In genomic region chr9:54533975-54534374, GRCm38 (mm10) we compare ENCODE assay signal across 9 mouse cellular contexts. TPM values are rescaled to one million over a fixed set of nuclear protein-coding genes. Genes with fewer than 3 reads are reported as not detected.
DNase-seq lines count a peak whose midpoint lies in the region; ATAC-seq and TF ChIP-seq lines count a peak whose summit lies in the region.
"Had no signal": no experiment of that assay in that cellular context is flagged by ENCODE, and none has a peak within 500 bp of the region (broad histone marks: within the 10 kb centered on the region; RNA-seq: fewer than 3 reads in every experiment).

No protein-coding gene starts in this region.

- no peak for TF ChIP-seq POLR2A in limb, embryonic 14.5 days (IDR thresholded peaks at IDR 0.05; ENCODE audit: borderline replicate concordance, extremely low read depth, insufficient read depth, insufficient read length)

- no peak for ATAC-seq in limb, embryonic 14.5 days (ENCODE audit: low FRiP score, low read depth)
- peak; percentile 74 for ATAC-seq in hindbrain, embryonic 14.5 days (ENCODE audit: low FRiP score)
- peak; percentile 62; the same call in 1 of the 2 replicates for ATAC-seq in midbrain, embryonic 14.5 days (ENCODE audit: low FRiP score, low TSS enrichment)
- no peak for ATAC-seq in granulocyte monocyte progenitor cell, adult 5-6 weeks (replicated peaks; ENCODE audit: poor library complexity, severe bottlenecking)

- peak overlapping the region; percentile 16; the same call in 1 of the 2 replicates for H3K9ac ChIP-seq in limb, embryonic 14.5 days (ENCODE audit: low read depth, low read length, severe bottlenecking)
- H3K9ac ChIP-seq in hindbrain, embryonic 14.5 days, result no peak overlapping the region
- no peak overlapping the region for H3K9ac ChIP-seq in midbrain, embryonic 14.5 days (replicated peaks; ENCODE audit: low read length)
- H3K9ac ChIP-seq: liver, embryonic 13.5 days had no signal

- 0 out of 2 replicates have a peak, but pooled peaks cover 4% of the 10 kb centered on the region for H3K4me1 ChIP-seq in limb, embryonic 14.5 days (ENCODE audit: control insufficient read depth, insufficient read depth, low read length)
- 0 out of 2 replicates have a peak, but pooled peaks cover 5% of the 10 kb centered on the region for H3K4me1 ChIP-seq in limb, embryonic 10.5 days
- H3K4me1 ChIP-seq in hindbrain, embryonic 14.5 days (replicated peaks; ENCODE audit: control insufficient read depth, insufficient read depth, low read length), result 0 out of 2 replicates have a peak, but pooled peaks cover 13% of the 10 kb centered on the region
- H3K4me1 ChIP-seq in midbrain, embryonic 14.5 days (ENCODE audit: control insufficient read depth, insufficient read depth, low read length), result peaks cover 8% of the 10 kb centered on the region; the same call in 1 of the 2 replicates
- H3K4me1 ChIP-seq: liver, embryonic 13.5 days had no signal

- no peaks in the 10 kb centered on the region for H3K9me3 ChIP-seq in limb, embryonic 14.5 days (ENCODE audit: control insufficient read depth, low read length)
- H3K9me3 ChIP-seq in limb, embryonic 10.5 days (replicated peaks), result no peaks in the 10 kb centered on the region
- H3K9me3 ChIP-seq in hindbrain, embryonic 14.5 days (ENCODE audit: control insufficient read depth, low read length), result no peaks in the 10 kb centered on the region
- H3K9me3 ChIP-seq in midbrain, embryonic 14.5 days (ENCODE audit: control insufficient read depth, low read length), result no peaks in the 10 kb centered on the region
- H3K9me3 ChIP-seq: liver, embryonic 13.5 days had no signal

- 57% methylated on average over 5 of the region's 5 CpGs for WGBS in limb, embryonic 14.5 days
- 84% methylated on average over 5 of the region's 5 CpGs for WGBS in limb, embryonic 10.5 days
- WGBS in hindbrain, embryonic 14.5 days, result 42% methylated on average over 5 of the region's 5 CpGs
- 42% methylated on average over 5 of the region's 5 CpGs for WGBS in midbrain, embryonic 14.5 days

- no peak overlapping the region for H3K27ac ChIP-seq in limb, embryonic 14.5 days (replicated peaks; ENCODE audit: low read depth, low read length)
- no peak overlapping the region for H3K27ac ChIP-seq in limb, embryonic 10.5 days
- H3K27ac ChIP-seq in hindbrain, embryonic 14.5 days, result peak overlapping the region; percentile 52
- H3K27ac ChIP-seq in midbrain, embryonic 14.5 days (replicated peaks; ENCODE audit: low read depth, low read length), result peak overlapping the region; percentile 46; the same call in 1 of the 2 replicates
- H3K27ac ChIP-seq: liver, embryonic 13.5 days had no signal

- no peak overlapping the region for H3K4me3 ChIP-seq in limb, embryonic 14.5 days (replicated peaks; ENCODE audit: low read length)
- no peak overlapping the region for H3K4me3 ChIP-seq in limb, embryonic 10.5 days
- H3K4me3 ChIP-seq in hindbrain, embryonic 14.5 days (replicated peaks; ENCODE audit: low read length), result no peak overlapping the region
- H3K4me3 ChIP-seq in midbrain, embryonic 14.5 days (replicated peaks; ENCODE audit: low read depth, low read length), result no peak overlapping the region
- H3K4me3 ChIP-seq: liver, embryonic 13.5 days had no signal

- no peaks in the 10 kb centered on the region for H3K27me3 ChIP-seq in limb, embryonic 14.5 days (ENCODE audit: control insufficient read depth, insufficient read depth, low read length)
- H3K27me3 ChIP-seq in limb, embryonic 10.5 days (ENCODE audit: low read depth, poor library complexity, severe bottlenecking), result no peaks in the 10 kb centered on the region
- no peaks in the 10 kb centered on the region for H3K27me3 ChIP-seq in hindbrain, embryonic 14.5 days (ENCODE audit: control insufficient read depth, insufficient read depth, low read length)
- H3K27me3 ChIP-seq in midbrain, embryonic 14.5 days (ENCODE audit: control insufficient read depth, insufficient read depth, low read length), result no peaks in the 10 kb centered on the region
- H3K27me3 ChIP-seq: liver, embryonic 13.5 days had no signal

- H3K4me2 ChIP-seq in limb, embryonic 14.5 days (replicated peaks; ENCODE audit: low read depth, low read length, severe bottlenecking), result no peak overlapping the region
- H3K4me2 ChIP-seq in hindbrain, embryonic 14.5 days (replicated peaks), result no peak overlapping the region
- H3K4me2 ChIP-seq in midbrain, embryonic 14.5 days (ENCODE audit: low read length), result no peak overlapping the region
- H3K4me2 ChIP-seq: liver, embryonic 13.5 days had no signal

- no peaks in the 10 kb centered on the region for H3K36me3 ChIP-seq in limb, embryonic 14.5 days (ENCODE audit: control insufficient read depth, insufficient read depth, low read length)
- no peaks in the 10 kb centered on the region for H3K36me3 ChIP-seq in limb, embryonic 10.5 days
- no peaks in the 10 kb centered on the region for H3K36me3 ChIP-seq in hindbrain, embryonic 14.5 days (replicated peaks; ENCODE audit: control insufficient read depth, insufficient read depth)
- no peaks in the 10 kb centered on the region for H3K36me3 ChIP-seq in midbrain, embryonic 14.5 days (ENCODE audit: control insufficient read depth, insufficient read depth, low read length)
- H3K36me3 ChIP-seq: liver, embryonic 13.5 days had no signal

- peak; percentile 13 for DNase-seq in limb, embryonic 14.5 days (ENCODE audit: low spot score)
- no peak for DNase-seq in limb, embryonic 10.5 days (ENCODE audit: low spot score)
- DNase-seq in cerebellum, adult 8-10 months, result peak; percentile 24
- peak; percentile 64 for DNase-seq in hindbrain, embryonic 14.5 days (ENCODE audit: low spot score)
- peak; percentile 74 for DNase-seq in midbrain, embryonic 14.5 days
- no peak for DNase-seq in urinary bladder, adult 2 months (ENCODE audit: low spot score)
- no peak for DNase-seq in spleen, postnatal 14 days (ENCODE audit: low spot score in 2 of 2)
- DNase-seq: liver, embryonic 13.5 days had no signal

RNA-seq across cellular contexts. Expression of gene Sh2d7, which starts 4.8 kb away (rescaled TPM):
- not detected in 2 replicates for polyA plus RNA-seq in limb, embryonic 14.5 days (2012; rRNA removed)
- not detected in 2 replicates for polyA plus RNA-seq in limb, embryonic 14.5 days (2014; fragmentation: Nextera tagmentation; extraction: Ambion mirVana)
- polyA plus RNA-seq in limb, embryonic 10.5 days (2016; fragmentation: Nextera tagmentation; extraction: Ambion mirVana), result not detected in 2 replicates
- not detected in 2 replicates for polyA plus RNA-seq in hindbrain, embryonic 14.5 days (2014; fragmentation: Nextera tagmentation; extraction: Ambion mirVana)
- not detected in 2 replicates for polyA plus RNA-seq in midbrain, embryonic 14.5 days (2014; fragmentation: Nextera tagmentation; extraction: Ambion mirVana)
- total RNA-seq in granulocyte monocyte progenitor cell, adult 5-6 weeks (2014; fragmentation: Nextera tagmentation), result not detected in 2 replicates
- not detected in 2 replicates for total RNA-seq in granulocyte monocyte progenitor cell, adult 5-6 weeks (2017)
- not detected in 2 replicates for polyA plus RNA-seq in urinary bladder, adult 2 months (2012; rRNA removed)
- polyA plus RNA-seq: liver, embryonic 13.5 days had no signal

RNA-seq across cellular contexts. Expression of gene Cib2, which starts 26.0 kb away (rescaled TPM):
- polyA plus RNA-seq in limb, embryonic 14.5 days (2012; rRNA removed), result 13.4 and 14.3 TPM in 2 replicates
- 26.5 and 31.6 TPM in 2 replicates for polyA plus RNA-seq in limb, embryonic 14.5 days (2014; fragmentation: Nextera tagmentation; extraction: Ambion mirVana)
- 7.9 and 12.7 TPM in 2 replicates for polyA plus RNA-seq in limb, embryonic 10.5 days (2016; fragmentation: Nextera tagmentation; extraction: Ambion mirVana)
- polyA plus RNA-seq in hindbrain, embryonic 14.5 days (2014; fragmentation: Nextera tagmentation; extraction: Ambion mirVana), result 67.3 and 69.4 TPM in 2 replicates
- polyA plus RNA-seq in midbrain, embryonic 14.5 days (2014; fragmentation: Nextera tagmentation; extraction: Ambion mirVana), result 41.5 and 51.7 TPM in 2 replicates
- 1.1 and 1.6 TPM in 2 replicates for total RNA-seq in granulocyte monocyte progenitor cell, adult 5-6 weeks (2014; fragmentation: Nextera tagmentation)
- 0.39 and 0.57 TPM in 2 replicates for total RNA-seq in granulocyte monocyte progenitor cell, adult 5-6 weeks (2017)
- 8.1 and 9.5 TPM in 2 replicates for polyA plus RNA-seq in urinary bladder, adult 2 months (2012; rRNA removed)

RNA-seq across cellular contexts. Expression of gene Dmxl2, which starts 32.5 kb away (rescaled TPM):
- polyA plus RNA-seq in limb, embryonic 14.5 days (2012; rRNA removed), result 7.3 and 7.9 TPM in 2 replicates
- polyA plus RNA-seq in limb, embryonic 14.5 days (2014; fragmentation: Nextera tagmentation; extraction: Ambion mirVana), result 6.4 TPM in 2 replicates
- 5.3 TPM in 2 replicates for polyA plus RNA-seq in limb, embryonic 10.5 days (2016; fragmentation: Nextera tagmentation; extraction: Ambion mirVana)
- 71.2 and 71.8 TPM in 2 replicates for polyA plus RNA-seq in hindbrain, embryonic 14.5 days (2014; fragmentation: Nextera tagmentation; extraction: Ambion mirVana)
- 64.9 and 71.1 TPM in 2 replicates for polyA plus RNA-seq in midbrain, embryonic 14.5 days (2014; fragmentation: Nextera tagmentation; extraction: Ambion mirVana)
- 5.8 and 14.4 TPM in 2 replicates for total RNA-seq in granulocyte monocyte progenitor cell, adult 5-6 weeks (2014; fragmentation: Nextera tagmentation)
- total RNA-seq in granulocyte monocyte progenitor cell, adult 5-6 weeks (2017), result 8.7 and 9.2 TPM in 2 replicates
- polyA plus RNA-seq in urinary bladder, adult 2 months (2012; rRNA removed), result 6.5 and 8.1 TPM in 2 replicates

RNA-seq across cellular contexts. Expression of gene Idh3a, which starts 52.2 kb away (rescaled TPM):
- 55.4 and 56.6 TPM in 2 replicates for polyA plus RNA-seq in limb, embryonic 14.5 days (2012; rRNA removed)
- polyA plus RNA-seq in limb, embryonic 14.5 days (2014; fragmentation: Nextera tagmentation; extraction: Ambion mirVana), result 102 and 103 TPM in 2 replicates
- 124 and 136 TPM in 2 replicates for polyA plus RNA-seq in limb, embryonic 10.5 days (2016; fragmentation: Nextera tagmentation; extraction: Ambion mirVana)
- polyA plus RNA-seq in hindbrain, embryonic 14.5 days (2014; fragmentation: Nextera tagmentation; extraction: Ambion mirVana), result 166 and 198 TPM in 2 replicates
- 150 and 153 TPM in 2 replicates for polyA plus RNA-seq in midbrain, embryonic 14.5 days (2014; fragmentation: Nextera tagmentation; extraction: Ambion mirVana)
- total RNA-seq in granulocyte monocyte progenitor cell, adult 5-6 weeks (2014; fragmentation: Nextera tagmentation), result 100 and 111 TPM in 2 replicates
- total RNA-seq in granulocyte monocyte progenitor cell, adult 5-6 weeks (2017), result 83.9 and 89.1 TPM in 2 replicates
- polyA plus RNA-seq in urinary bladder, adult 2 months (2012; rRNA removed), result 61.3 and 66.5 TPM in 2 replicates

Comparison
In these comparisons a context has a peak if more than half of its experiments do, and no peak if none do; other contexts are left out.
1. DNase-seq: peak in limb, embryonic 14.5 days (single experiment), cerebellum, adult 8-10 months (single experiment), hindbrain, embryonic 14.5 days (single experiment) and midbrain, embryonic 14.5 days (single experiment); none in limb, embryonic 10.5 days (single experiment), urinary bladder, adult 2 months (single experiment) and spleen, postnatal 14 days (0 of 2).
2. ATAC-seq: peak in hindbrain, embryonic 14.5 days (single experiment) and midbrain, embryonic 14.5 days (single experiment); none in limb, embryonic 14.5 days (single experiment) and granulocyte monocyte progenitor cell, adult 5-6 weeks (single experiment).
3. H3K27ac ChIP-seq: peak in hindbrain, embryonic 14.5 days (single experiment) and midbrain, embryonic 14.5 days (single experiment); none in limb, embryonic 14.5 days (single experiment) and limb, embryonic 10.5 days (single experiment).